Mouse (Mus musculus): Measurements from ENCODE around the gene Gm973. TPM values are rescaled to one million over a fixed set of nuclear protein-coding genes. Genes with fewer than 3 reads are reported as not detected.
A peak's percentile ranks its signal among the peaks of the same experiment; 100 is the strongest.

Gene Gm973
- 2.1 and 6.4 TPM in 2 replicates for polyA plus RNA-seq (2012; rRNA removed)

- TF ChIP-seq CTCF (IDR thresholded peaks at IDR 0.05; ENCODE audit: borderline replicate concordance, extremely low read depth, insufficient read depth, insufficient read length) (no peak), POLR2A (IDR thresholded peaks at IDR 0.05; ENCODE audit: borderline replicate concordance, extremely low read depth, insufficient read depth, insufficient read length, poor library complexity, severe bottlenecking) (peak; percentile 22; the same call in 1 of the 2 replicates)
These were observed at the start of gene Gm973 for GRCm38 (mm10) chr1:59516026-59516917. TSS of gene Gm973 (plus strand) at chr1:59516264.

GRCm38 (mm10) chr1:59469170-59469569 lies 46.9 kb upstream of the Gm973 start:
- TF ChIP-seq POLR2A (IDR thresholded peaks at IDR 0.05; ENCODE audit: borderline replicate concordance, extremely low read depth, insufficient read depth, insufficient read length, poor library complexity, severe bottlenecking) (no peak), CTCF (IDR thresholded peaks at IDR 0.05; ENCODE audit: borderline replicate concordance, extremely low read depth, insufficient read depth, insufficient read length) (no peak)
- peak; percentile 15 for DNase-seq (ENCODE audit: low read depth)

More at GRCm38 (mm10) chr1:59516026-59516917, at the start of gene Gm973:
- peak; percentile 98 for DNase-seq (ENCODE audit: low read depth)

GRCm38 (mm10) chr1:59470766-59471165 lies 45.3 kb upstream of the Gm973 start:
- DNase-seq (ENCODE audit: low read depth), result no peak
- TF ChIP-seq CTCF (IDR thresholded peaks at IDR 0.05; ENCODE audit: borderline replicate concordance, extremely low read depth, insufficient read depth, insufficient read length), result no peak
- no peak for TF ChIP-seq POLR2A (IDR thresholded peaks at IDR 0.05; ENCODE audit: borderline replicate concordance, extremely low read depth, insufficient read depth, insufficient read length, poor library complexity, severe bottlenecking)

DNA sequence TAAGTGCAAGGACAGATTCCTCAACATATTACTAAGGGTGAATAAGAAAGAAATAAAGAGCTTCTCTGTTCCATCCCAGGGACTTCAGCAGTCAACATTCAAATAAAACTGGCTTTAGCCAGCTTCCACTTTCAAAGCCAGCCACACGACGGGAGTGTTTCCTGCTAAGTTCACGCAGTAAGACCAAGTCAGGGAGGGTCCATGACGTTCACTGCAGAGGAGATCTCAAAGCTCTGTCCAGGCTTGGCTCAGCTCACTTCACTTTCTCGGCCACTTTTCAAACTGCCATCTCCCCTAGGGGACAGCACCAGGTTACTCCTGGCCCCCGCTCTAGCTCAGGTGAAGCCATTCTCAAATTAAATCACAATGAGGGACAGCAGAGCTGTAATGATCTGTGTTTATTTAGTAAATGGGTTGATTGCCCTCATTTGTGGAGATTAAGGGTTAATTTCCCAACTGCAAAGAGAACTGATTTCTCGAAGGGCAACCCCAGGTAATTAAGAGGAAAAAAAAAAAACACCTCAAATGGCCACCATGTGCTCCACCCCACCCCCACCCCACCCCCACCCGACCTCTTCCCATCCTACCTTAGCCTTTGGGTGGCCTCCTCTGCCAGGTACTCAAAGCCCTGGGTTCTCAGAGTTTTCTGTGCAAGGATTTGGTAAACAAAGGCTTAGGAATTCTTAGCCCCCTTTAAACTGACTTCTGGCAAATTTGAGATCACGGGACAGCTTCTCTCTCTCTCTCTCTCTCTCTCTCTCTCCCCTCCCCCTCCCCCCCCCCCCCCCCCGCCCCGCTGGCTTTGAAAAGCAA lies 43.5 kb upstream of the Gm973 start:
- no peak for TF ChIP-seq CTCF (IDR thresholded peaks at IDR 0.05; ENCODE audit: borderline replicate concordance, extremely low read depth, insufficient read depth, insufficient read length)
- no peak for TF ChIP-seq POLR2A (IDR thresholded peaks at IDR 0.05; ENCODE audit: borderline replicate concordance, extremely low read depth, insufficient read depth, insufficient read length, poor library complexity, severe bottlenecking)

DNA sequence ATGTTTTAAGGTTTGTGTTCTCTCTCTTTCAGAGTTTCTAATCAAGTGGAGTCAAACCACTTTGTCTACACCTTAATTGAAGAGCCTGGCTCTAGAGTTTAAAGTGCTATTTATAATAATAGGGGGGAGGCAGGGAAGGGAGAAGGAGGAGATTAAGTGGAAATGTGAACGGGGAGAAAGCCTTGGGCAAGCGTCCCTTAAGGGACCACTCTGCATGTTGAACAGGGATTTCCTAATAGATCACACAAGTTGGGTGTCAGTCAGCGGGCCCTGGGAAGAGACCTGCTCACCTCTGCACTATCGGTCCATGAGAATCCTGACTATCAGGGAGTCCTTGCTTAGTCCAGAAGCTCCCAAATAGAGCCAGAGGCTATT lies 42.9 kb upstream of the Gm973 start:
- no peak for DNase-seq (ENCODE audit: low read depth)
- TF ChIP-seq CTCF (IDR thresholded peaks at IDR 0.05; ENCODE audit: borderline replicate concordance, extremely low read depth, insufficient read depth, insufficient read length), result no peak
- TF ChIP-seq POLR2A (IDR thresholded peaks at IDR 0.05; ENCODE audit: borderline replicate concordance, extremely low read depth, insufficient read depth, insufficient read length, poor library complexity, severe bottlenecking), result no peak

More for the DNA sequence above, 43.5 kb upstream of the Gm973 start:
- DNase-seq (ENCODE audit: low read depth), result peak; percentile 12

DNA sequence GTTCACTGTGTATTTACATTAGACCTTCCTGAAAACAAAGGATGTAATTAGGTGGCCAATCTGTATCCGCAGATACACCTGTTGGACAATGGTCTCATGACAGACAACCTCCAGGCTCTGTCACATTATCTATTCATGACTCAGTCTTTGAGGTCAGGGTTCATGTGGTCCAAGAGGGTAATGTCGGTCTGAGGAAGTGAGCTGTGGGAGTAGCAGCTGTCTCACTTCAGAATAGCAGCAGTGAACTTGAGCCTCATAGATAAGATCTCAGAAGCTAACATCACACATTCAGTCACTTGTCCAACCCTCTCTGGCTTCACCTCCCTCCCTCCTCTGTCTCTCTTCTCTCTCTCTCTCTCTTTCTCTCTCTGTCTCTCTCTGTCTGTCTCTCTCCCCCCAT lies 40.4 kb upstream of the Gm973 start:
- TF ChIP-seq CTCF (IDR thresholded peaks at IDR 0.05; ENCODE audit: borderline replicate concordance, extremely low read depth, insufficient read depth, insufficient read length), result no peak
- TF ChIP-seq POLR2A (IDR thresholded peaks at IDR 0.05; ENCODE audit: borderline replicate concordance, extremely low read depth, insufficient read depth, insufficient read length, poor library complexity, severe bottlenecking), result no peak
- DNase-seq (ENCODE audit: low read depth), result no peak

DNA sequence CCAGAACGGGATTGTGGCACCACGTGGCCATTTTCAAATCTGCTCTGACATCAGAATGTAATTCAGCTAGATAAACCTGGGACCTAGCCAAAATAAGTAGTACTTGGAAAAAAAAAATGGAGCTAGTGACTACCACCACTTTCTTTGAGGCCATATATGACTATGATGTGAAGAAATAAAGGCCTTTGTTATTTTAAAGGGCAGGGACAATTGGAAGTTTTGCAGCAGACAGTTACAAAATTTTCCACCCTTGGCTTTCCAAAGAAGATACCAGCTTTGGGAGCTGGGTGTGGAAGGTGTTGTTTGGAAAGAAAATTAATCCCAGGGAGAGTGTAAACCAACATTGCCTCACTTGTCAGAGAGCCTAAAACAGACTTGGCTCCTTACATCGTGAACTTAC lies 37.2 kb upstream of the Gm973 start:
- TF ChIP-seq POLR2A (IDR thresholded peaks at IDR 0.05; ENCODE audit: borderline replicate concordance, extremely low read depth, insufficient read depth, insufficient read length, poor library complexity, severe bottlenecking) (no peak), CTCF (IDR thresholded peaks at IDR 0.05; ENCODE audit: borderline replicate concordance, extremely low read depth, insufficient read depth, insufficient read length) (no peak)
- DNase-seq (ENCODE audit: low read depth), result no peak

DNA sequence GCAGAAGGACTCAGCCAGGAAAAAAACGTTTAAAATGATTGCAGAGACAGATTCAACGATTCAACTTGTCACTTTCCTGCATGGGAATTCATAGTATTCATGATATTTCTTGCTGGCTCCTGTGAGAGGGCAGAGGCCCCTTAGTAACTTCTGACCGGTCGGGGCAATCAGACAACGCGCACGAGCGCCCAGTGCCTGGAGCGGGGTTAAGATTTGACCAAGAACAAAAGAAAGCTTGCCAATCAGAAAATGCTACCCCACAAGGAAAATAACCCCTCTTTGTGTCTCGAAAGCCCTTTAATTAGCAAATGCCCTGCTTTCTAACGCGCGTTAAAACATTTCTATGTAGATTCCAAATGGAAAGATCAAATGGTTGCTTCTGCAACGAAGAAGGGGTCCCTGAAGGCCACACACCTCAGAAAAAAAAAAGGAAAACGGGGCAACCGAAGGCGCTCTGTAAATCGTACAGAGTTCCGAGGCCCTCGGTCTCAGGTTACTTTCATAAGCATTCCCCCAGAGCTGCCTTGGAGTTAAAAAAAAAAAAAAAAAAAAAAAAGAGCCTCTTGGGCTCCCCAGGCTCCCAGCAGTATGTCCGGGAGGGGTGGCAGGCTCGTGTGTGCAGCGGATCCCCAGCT lies 35.1 kb upstream of the Gm973 start:
- no peak for TF ChIP-seq CTCF (IDR thresholded peaks at IDR 0.05; ENCODE audit: borderline replicate concordance, extremely low read depth, insufficient read depth, insufficient read length)
- TF ChIP-seq POLR2A (IDR thresholded peaks at IDR 0.05; ENCODE audit: borderline replicate concordance, extremely low read depth, insufficient read depth, insufficient read length, poor library complexity, severe bottlenecking), result no peak
- DNase-seq (ENCODE audit: low read depth), result peak; percentile 42

GRCm38 (mm10) chr1:59481456-59482291 lies 34.4 kb upstream of the Gm973 start:
- peak; percentile 99 for DNase-seq (ENCODE audit: low read depth)
- TF ChIP-seq CTCF (IDR thresholded peaks at IDR 0.05; ENCODE audit: borderline replicate concordance, extremely low read depth, insufficient read depth, insufficient read length) (no peak), POLR2A (IDR thresholded peaks at IDR 0.05; ENCODE audit: borderline replicate concordance, extremely low read depth, insufficient read depth, insufficient read length, poor library complexity, severe bottlenecking) (peak; percentile 59)

- DNase-seq (ENCODE audit: low read depth), result no peak
- no peak for TF ChIP-seq POLR2A (IDR thresholded peaks at IDR 0.05; ENCODE audit: borderline replicate concordance, extremely low read depth, insufficient read depth, insufficient read length, poor library complexity, severe bottlenecking)
These were observed 33.8 kb upstream of the Gm973 start, which contains the start of gene Fzd7 for GRCm38 (mm10) chr1:59482331-59482695. TSS of gene Fzd7 (plus strand) at chr1:59482424.

Data from brain, embryonic 14.5 days (tissue).